Mouse (Mus musculus) limb, embryonic 13.5 days (tissue): ENCODE measurements around the gene Pex1. TPM values are rescaled to one million over a fixed set of nuclear protein-coding genes. Genes with fewer than 3 reads are reported as not detected.

Experiments
- ATAC-seq: fragments of 200-750 bp; cut with Nextera tagmentation; 2 replicates; pipeline ENCODE4 v1.8.0; 2017; ENCODE audit warnings: low read depth, moderate number of reproducible peaks, moderate TSS enrichment; ENCODE audit not compliant: low FRiP score
- H3K27ac ChIP-seq: fragments of 300-500 bp; sonication (generic); 2 replicates; pipeline ENCODE4 v1.5.1; 2015; ENCODE audit warnings: inconsistent platforms, mild to moderate bottlenecking, moderate library complexity
- H3K27me3 ChIP-seq: fragments of 300-500 bp; sonication (generic); 2 replicates; pipeline ENCODE4 v1.6.1; 2015; ENCODE audit warnings: mild to moderate bottlenecking, inconsistent platforms
- H3K36me3 ChIP-seq: fragments of 300-500 bp; sonication (generic); 2 replicates; pipeline ENCODE4 v1.6.1; 2015; ENCODE audit warnings: inconsistent platforms, mild to moderate bottlenecking, moderate library complexity
- H3K4me1 ChIP-seq: fragments of 300-500 bp; sonication (generic); 2 replicates; pipeline ENCODE4 v1.6.1; 2015; ENCODE audit warnings: inconsistent platforms
- H3K4me2 ChIP-seq: fragments of 300-500 bp; sonication (generic); replicated peaks from 2 replicates; pipeline ENCODE4 v1.6.1; 2015; ENCODE audit warnings: inconsistent platforms, mild to moderate bottlenecking, moderate library complexity
- H3K4me3 ChIP-seq: fragments of 300-500 bp; sonication (generic); 2 replicates; pipeline ENCODE4 v1.5.1; 2015; ENCODE audit warnings: moderate library complexity, mild to moderate bottlenecking, inconsistent platforms
- H3K9ac ChIP-seq: fragments of 300-500 bp; sonication (generic); 2 replicates; pipeline ENCODE4 v1.6.1; 2015; ENCODE audit warnings: mild to moderate bottlenecking, inconsistent platforms
- H3K9me3 ChIP-seq: fragments of 300-500 bp; sonication (generic); 2 replicates; pipeline ENCODE4 v1.6.1; 2016; ENCODE audit warnings: inconsistent platforms
- WGBS: fragments of 180-500 bp; shearing (Covaris S2); methylation state at CpG from one replicate; pipeline ENCODE4 v1.1.7; 2015; 5-methylcytosine and 5-hydroxymethylcytosine counted together
- polyA plus RNA-seq: library from polyadenylated mRNA; unstranded; fragments of >200 nt; fragmentation: Nextera tagmentation; extraction: Ambion mirVana; gene quantifications from 2 replicates; pipeline ENCODE4 v1.2.1, GENCODE M21; 2015

Pex1 gene
- polyA plus RNA-seq: 22.0 and 22.7 TPM in 2 replicates

GRCm38 (mm10) chr5:3595693-3596398 lies at the start of gene Pex1:
Pex1 (plus strand) TSS chr5:3596066.
- Histone ChIP-seq H3K36me3 (peaks cover 14% of the 10 kb centered on the region), H3K9me3 (no peaks in the 10 kb centered on the region), H3K4me2 (peak within 1 kb of the TSS; percentile 89), H3K4me1 (peaks cover 16% of the 10 kb centered on the region), H3K4me3 (peak within 1 kb of the TSS; percentile 83), H3K27me3 (no peaks in the 10 kb centered on the region), H3K27ac (peak within 1 kb of the TSS; percentile 58; the same call in 1 of the 2 replicates), H3K9ac (peak within 1 kb of the TSS; percentile 79)
- WGBS: under 1% methylated on average over 49 of the region's 50 CpGs
- peak; percentile 97 for ATAC-seq

GRCm38 (mm10) chr5:3546226-3546625 lies 49.6 kb upstream of the Pex1 start:
- no peaks in the 10 kb centered on the region for H3K9me3 ChIP-seq
- no peak overlapping the region for H3K27ac ChIP-seq
- WGBS: 89% methylated on average over 1 of the region's 1 CpGs
- no peaks in the 10 kb centered on the region for H3K27me3 ChIP-seq
- H3K9ac ChIP-seq: no peak overlapping the region
- H3K4me2 ChIP-seq: no peak overlapping the region
- no peak for ATAC-seq
- H3K4me3 ChIP-seq: no peak overlapping the region
- peaks cover 15% of the 10 kb centered on the region for H3K4me1 ChIP-seq
- H3K36me3 ChIP-seq: peaks cover 9% of the 10 kb centered on the region; the same call in 1 of the 2 replicates

GRCm38 (mm10) chr5:3551481-3551880 lies 44.4 kb upstream of the Pex1 start:
- H3K4me1 ChIP-seq: no peaks in the 10 kb centered on the region
- H3K27ac ChIP-seq: no peak overlapping the region
- no peaks in the 10 kb centered on the region for H3K9me3 ChIP-seq
- ATAC-seq: no peak
- no peak overlapping the region for H3K4me2 ChIP-seq
- 98% methylated on average over 1 of the region's 1 CpGs for WGBS
- no peak overlapping the region for H3K4me3 ChIP-seq
- H3K36me3 ChIP-seq: peaks cover 26% of the 10 kb centered on the region
- H3K9ac ChIP-seq: no peak overlapping the region
- no peaks in the 10 kb centered on the region for H3K27me3 ChIP-seq

- Histone ChIP-seq H3K9me3 (no peaks in the 10 kb centered on the region), H3K36me3 (peaks cover 39% of the 10 kb centered on the region), H3K27me3 (no peaks in the 10 kb centered on the region), H3K4me2 (no peak overlapping the region), H3K4me1 (no peaks in the 10 kb centered on the region), H3K27ac (no peak overlapping the region), H3K9ac (no peak overlapping the region), H3K4me3 (no peak overlapping the region)
- 90% methylated on average over 2 of the region's 2 CpGs for WGBS
- ATAC-seq: no peak
These were observed 41.7 kb upstream of the Pex1 start for GRCm38 (mm10) chr5:3554198-3554597.

GRCm38 (mm10) chr5:3571266-3571665 lies 24.6 kb upstream of the Pex1 start, which contains the start of gene 1700109H08Rik:
1700109H08Rik (plus strand) TSS chr5:3571566.
- peaks cover 89% of the 10 kb centered on the region for H3K36me3 ChIP-seq
- 93% methylated on average over 4 of the region's 4 CpGs for WGBS
- no peaks in the 10 kb centered on the region for H3K4me1 ChIP-seq
- no peak within 1 kb of the TSS for H3K4me3 ChIP-seq
- H3K27ac ChIP-seq: no peak within 1 kb of the TSS
- H3K4me2 ChIP-seq: no peak within 1 kb of the TSS
- no peak for ATAC-seq
- no peaks in the 10 kb centered on the region for H3K27me3 ChIP-seq
- peaks cover 3% of the 10 kb centered on the region for H3K9me3 ChIP-seq
- no peak within 1 kb of the TSS for H3K9ac ChIP-seq

GRCm38 (mm10) chr5:3574825-3575224 lies 21.0 kb upstream of the Pex1 start:
- Histone ChIP-seq H3K27ac (no peak overlapping the region), H3K9ac (no peak overlapping the region), H3K4me3 (no peak overlapping the region), H3K36me3 (peaks cover 96% of the 10 kb centered on the region), H3K4me2 (no peak overlapping the region), H3K4me1 (no peaks in the 10 kb centered on the region), H3K27me3 (no peaks in the 10 kb centered on the region), H3K9me3 (peaks cover 3% of the 10 kb centered on the region)
- no peak for ATAC-seq
- 95% methylated on average over 2 of the region's 2 CpGs for WGBS

- 97% methylated on average over 2 of the region's 2 CpGs for WGBS
- H3K27me3 ChIP-seq: no peaks in the 10 kb centered on the region
- no peak overlapping the region for H3K9ac ChIP-seq
- H3K4me1 ChIP-seq: no peaks in the 10 kb centered on the region
- peaks cover 94% of the 10 kb centered on the region for H3K36me3 ChIP-seq
- H3K27ac ChIP-seq: no peak overlapping the region
- no peak for ATAC-seq
- no peak overlapping the region for H3K4me3 ChIP-seq
- no peak overlapping the region for H3K4me2 ChIP-seq
- peaks cover 3% of the 10 kb centered on the region for H3K9me3 ChIP-seq
These were observed 17.9 kb upstream of the Pex1 start for GRCm38 (mm10) chr5:3577939-3578338.

- Histone ChIP-seq H3K36me3 (peaks cover 93% of the 10 kb centered on the region), H3K4me1 (no peaks in the 10 kb centered on the region), H3K27ac (no peak overlapping the region), H3K9ac (no peak overlapping the region), H3K9me3 (peaks cover 3% of the 10 kb centered on the region), H3K27me3 (no peaks in the 10 kb centered on the region), H3K4me3 (no peak overlapping the region), H3K4me2 (no peak overlapping the region)
- WGBS: 92% methylated on average over 7 of the region's 7 CpGs
- no peak for ATAC-seq
These were observed 16.8 kb upstream of the Pex1 start for GRCm38 (mm10) chr5:3579066-3579465.

GRCm38 (mm10) chr5:3596399-3596766 lies 517 bp downstream of the Pex1 start, which contains the start of gene Rbm48:
Rbm48 (minus strand) TSS chr5:3596585.
- Histone ChIP-seq H3K27ac (peak within 1 kb of the TSS; percentile 58; the same call in 1 of the 2 replicates), H3K4me2 (peak within 1 kb of the TSS; percentile 89), H3K27me3 (no peaks in the 10 kb centered on the region), H3K9me3 (no peaks in the 10 kb centered on the region), H3K4me1 (peaks cover 16% of the 10 kb centered on the region), H3K36me3 (peaks cover 9% of the 10 kb centered on the region), H3K4me3 (peak within 1 kb of the TSS; percentile 83), H3K9ac (peak within 1 kb of the TSS; percentile 79)
- WGBS: 0% methylated on average over 31 of the region's 31 CpGs
- peak; percentile 86 for ATAC-seq

- H3K9ac ChIP-seq: peak overlapping the region; percentile 79; the same call in 1 of the 2 replicates
These were observed 1.3 kb downstream of the Pex1 start for GRCm38 (mm10) chr5:3597171-3597570.

GRCm38 (mm10) chr5:3598766-3599165 lies 2.9 kb downstream of the Pex1 start:
- WGBS: 88% methylated on average over 5 of the region's 5 CpGs
- no peak overlapping the region for H3K4me3 ChIP-seq
- no peak overlapping the region for H3K4me2 ChIP-seq
- H3K9ac ChIP-seq: no peak overlapping the region
- H3K27ac ChIP-seq: no peak overlapping the region
- H3K9me3 ChIP-seq: no peaks in the 10 kb centered on the region
- peaks cover 16% of the 10 kb centered on the region for H3K4me1 ChIP-seq
- no peak for ATAC-seq
- H3K27me3 ChIP-seq: no peaks in the 10 kb centered on the region
- peaks cover 1% of the 10 kb centered on the region; the same call in 1 of the 2 replicates for H3K36me3 ChIP-seq

More at GRCm38 (mm10) chr5:3597171-3597570, 1.3 kb downstream of the Pex1 start:
- Histone ChIP-seq H3K4me1 (peaks cover 16% of the 10 kb centered on the region), H3K9me3 (no peaks in the 10 kb centered on the region), H3K27me3 (no peaks in the 10 kb centered on the region), H3K27ac (no peak overlapping the region), H3K36me3 (0 out of 2 replicates have a peak, but pooled peaks cover 1% of the 10 kb centered on the region), H3K4me3 (peak overlapping the region; percentile 83), H3K4me2 (peak overlapping the region; percentile 89)
- no peak for ATAC-seq

GRCm38 (mm10) chr5:3600298-3600697 lies 4.4 kb downstream of the Pex1 start:
- no peak overlapping the region for H3K27ac ChIP-seq
- no peak for ATAC-seq
- 77% methylated on average over 1 of the region's 1 CpGs for WGBS

More at GRCm38 (mm10) chr5:3600298-3600697, 4.4 kb downstream of the Pex1 start:
- Histone ChIP-seq H3K4me3 (no peak overlapping the region), H3K4me1 (peaks cover 6% of the 10 kb centered on the region), H3K9ac (no peak overlapping the region), H3K27me3 (no peaks in the 10 kb centered on the region), H3K36me3 (peaks cover 12% of the 10 kb centered on the region), H3K9me3 (no peaks in the 10 kb centered on the region), H3K4me2 (no peak overlapping the region)
